Mouse (Mus musculus): ENCODE measurements around the gene Hoxd1. TPM values are rescaled to one million over a fixed set of nuclear protein-coding genes. Genes with fewer than 3 reads are reported as not detected.

The Hoxd1 gene
- polyA plus RNA-seq, 1 experiment from 2014 or later = 1.5 TPM

DNA sequence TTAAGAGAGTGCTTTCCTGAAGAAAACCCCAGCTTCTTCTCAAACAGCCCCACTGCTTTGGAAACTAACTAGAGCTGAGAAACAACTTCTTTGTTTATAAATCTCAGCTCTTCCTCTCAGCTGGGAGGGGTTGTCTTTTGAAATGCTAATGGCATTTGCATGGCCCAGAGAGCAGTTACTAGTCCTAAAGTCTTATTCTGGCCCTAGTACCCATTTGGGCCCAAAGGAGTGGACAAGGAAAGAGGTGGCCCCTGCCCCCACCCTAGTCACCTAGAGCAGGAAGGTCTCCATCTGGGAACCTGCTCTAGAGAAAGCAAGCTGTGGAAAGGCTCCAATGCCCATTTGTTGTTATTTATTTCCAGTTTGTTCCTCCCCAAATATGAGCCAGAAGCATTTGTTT, 31.7 kb upstream of the Hoxd1 start:
- H3K4me1 ChIP-seq (replicated peaks; ENCODE audit: control insufficient read depth, insufficient read depth, low read length) = no peaks in the 10 kb centered on the region; the same call in 1 of the 2 replicates

GRCm38 (mm10) chr2:74731799-74732512, 30.8 kb upstream of the Hoxd1 start:
- H3K27me3 ChIP-seq (ENCODE audit: control insufficient read depth, insufficient read depth, low read length) = peaks cover 82% of the 10 kb centered on the region
- DNase-seq (ENCODE audit: low spot score) = no peak
- H3K4me3 ChIP-seq (ENCODE audit: low read depth, low read length) = peak overlapping the region; percentile 48
- H3K9ac ChIP-seq (ENCODE audit: low read depth, low read length) = peak overlapping the region; percentile 76
- WGBS = 2% methylated on average over 9 of the region's 9 CpGs
- no peaks in the 10 kb centered on the region for H3K36me3 ChIP-seq (ENCODE audit: control insufficient read depth, insufficient read depth, low read length)
- H3K27ac ChIP-seq (ENCODE audit: low read depth, low read length) = peak overlapping the region; percentile 95
- H3K4me1 ChIP-seq (replicated peaks; ENCODE audit: control insufficient read depth, insufficient read depth, low read length) = no peaks in the 10 kb centered on the region; the same call in 1 of the 2 replicates
- H3K4me2 ChIP-seq (replicated peaks; ENCODE audit: low read depth, low read length) = peak overlapping the region; percentile 54
- no peak for ATAC-seq (ENCODE audit: low FRiP score)
- no peaks in the 10 kb centered on the region for H3K9me3 ChIP-seq (ENCODE audit: control insufficient read depth, low read length)

More for the DNA sequence above, 31.7 kb upstream of the Hoxd1 start:
- DNase-seq (ENCODE audit: low spot score) (no peak), ATAC-seq (ENCODE audit: low FRiP score) (no peak)
- peak overlapping the region; percentile 95 for H3K27ac ChIP-seq (ENCODE audit: low read depth, low read length)
- peak overlapping the region; percentile 54 for H3K4me2 ChIP-seq (replicated peaks; ENCODE audit: low read depth, low read length)
- peaks cover 85% of the 10 kb centered on the region for H3K27me3 ChIP-seq (ENCODE audit: control insufficient read depth, insufficient read depth, low read length)
- H3K9ac ChIP-seq (ENCODE audit: low read depth, low read length) = peak overlapping the region; percentile 76
- peak overlapping the region; percentile 48 for H3K4me3 ChIP-seq (ENCODE audit: low read depth, low read length)
- no peaks in the 10 kb centered on the region for H3K9me3 ChIP-seq (ENCODE audit: control insufficient read depth, low read length)
- no peaks in the 10 kb centered on the region for H3K36me3 ChIP-seq (ENCODE audit: control insufficient read depth, insufficient read depth, low read length)

GRCm38 (mm10) chr2:74732513-74733316, 30.1 kb upstream of the Hoxd1 start:
- Histone ChIP-seq H3K9me3 (ENCODE audit: control insufficient read depth, low read length) (no peaks in the 10 kb centered on the region), H3K9ac (ENCODE audit: low read depth, low read length) (peak overlapping the region; percentile 76), H3K4me1 (replicated peaks; ENCODE audit: control insufficient read depth, insufficient read depth, low read length) (no peaks in the 10 kb centered on the region; the same call in 1 of the 2 replicates), H3K4me3 (ENCODE audit: low read depth, low read length) (peak overlapping the region; percentile 48), H3K27ac (ENCODE audit: low read depth, low read length) (peak overlapping the region; percentile 95), H3K36me3 (ENCODE audit: control insufficient read depth, insufficient read depth, low read length) (no peaks in the 10 kb centered on the region), H3K27me3 (ENCODE audit: control insufficient read depth, insufficient read depth, low read length) (peaks cover 79% of the 10 kb centered on the region), H3K4me2 (replicated peaks; ENCODE audit: low read depth, low read length) (peak overlapping the region; percentile 54)
- under 1% methylated on average over 52 of the region's 52 CpGs for WGBS
- ATAC-seq (ENCODE audit: low FRiP score) = peak; percentile 43; the same call in 1 of the 2 replicates
- DNase-seq (ENCODE audit: low spot score) = no peak

GRCm38 (mm10) chr2:74733317-74733661, 29.5 kb upstream of the Hoxd1 start:
- peak overlapping the region; percentile 95 for H3K27ac ChIP-seq (ENCODE audit: low read depth, low read length)
- H3K27me3 ChIP-seq (ENCODE audit: control insufficient read depth, insufficient read depth, low read length) = peaks cover 79% of the 10 kb centered on the region
- no peak for DNase-seq (ENCODE audit: low spot score)
- no peaks in the 10 kb centered on the region for H3K36me3 ChIP-seq (ENCODE audit: control insufficient read depth, insufficient read depth, low read length)
- ATAC-seq (ENCODE audit: low FRiP score) = peak; percentile 48
- H3K4me3 ChIP-seq (ENCODE audit: low read depth, low read length) = peak overlapping the region; percentile 48
- H3K4me1 ChIP-seq (replicated peaks; ENCODE audit: control insufficient read depth, insufficient read depth, low read length) = no peaks in the 10 kb centered on the region; the same call in 1 of the 2 replicates
- H3K9ac ChIP-seq (ENCODE audit: low read depth, low read length) = peak overlapping the region; percentile 76
- under 1% methylated on average over 15 of the region's 16 CpGs for WGBS
- no peaks in the 10 kb centered on the region for H3K9me3 ChIP-seq (ENCODE audit: control insufficient read depth, low read length)
- peak overlapping the region; percentile 54 for H3K4me2 ChIP-seq (replicated peaks; ENCODE audit: low read depth, low read length)

DNA sequence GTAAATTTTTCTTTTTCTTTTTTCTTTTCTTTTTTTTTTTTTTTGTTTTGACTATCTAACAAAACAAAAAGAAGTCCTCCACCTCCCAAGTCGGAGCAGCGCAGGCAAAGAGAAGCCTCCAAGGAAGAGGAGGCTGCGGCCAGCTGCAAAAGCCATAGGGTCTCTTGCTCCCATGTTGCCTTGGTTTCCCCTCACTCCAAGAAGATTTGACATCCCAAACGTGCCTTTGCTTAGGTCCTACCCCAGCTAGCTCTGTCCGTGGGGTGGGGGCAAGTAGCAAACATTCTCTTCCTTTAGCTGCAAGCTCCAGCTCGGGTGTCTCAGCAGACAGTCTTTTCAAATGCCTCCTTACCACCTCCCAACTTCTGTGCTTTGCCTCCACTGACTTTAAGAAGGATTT, 29.0 kb upstream of the Hoxd1 start:
- WGBS = 0% methylated on average over 6 of the region's 6 CpGs
- Histone ChIP-seq H3K36me3 (ENCODE audit: control insufficient read depth, insufficient read depth, low read length) (no peaks in the 10 kb centered on the region), H3K9me3 (ENCODE audit: control insufficient read depth, low read length) (no peaks in the 10 kb centered on the region), H3K27me3 (ENCODE audit: control insufficient read depth, insufficient read depth, low read length) (peaks cover 78% of the 10 kb centered on the region), H3K4me2 (replicated peaks; ENCODE audit: low read depth, low read length) (peak overlapping the region; percentile 54), H3K4me3 (ENCODE audit: low read depth, low read length) (peak overlapping the region; percentile 48), H3K27ac (ENCODE audit: low read depth, low read length) (peak overlapping the region; percentile 95), H3K4me1 (replicated peaks; ENCODE audit: control insufficient read depth, insufficient read depth, low read length) (no peaks in the 10 kb centered on the region; the same call in 1 of the 2 replicates), H3K9ac (ENCODE audit: low read depth, low read length) (peak overlapping the region; percentile 76)
- DNase-seq (ENCODE audit: low spot score) = peak; percentile 67
- ATAC-seq (ENCODE audit: low FRiP score) = no peak

- ATAC-seq (ENCODE audit: low FRiP score) (peak; percentile 43), DNase-seq (ENCODE audit: low spot score) (no peak)
- Histone ChIP-seq H3K27ac (ENCODE audit: low read depth, low read length) (peak overlapping the region; percentile 95), H3K27me3 (ENCODE audit: control insufficient read depth, insufficient read depth, low read length) (peaks cover 78% of the 10 kb centered on the region), H3K9ac (ENCODE audit: low read depth, low read length) (peak overlapping the region; percentile 76), H3K4me1 (replicated peaks; ENCODE audit: control insufficient read depth, insufficient read depth, low read length) (no peaks in the 10 kb centered on the region; the same call in 1 of the 2 replicates), H3K4me3 (ENCODE audit: low read depth, low read length) (peak overlapping the region; percentile 48), H3K36me3 (ENCODE audit: control insufficient read depth, insufficient read depth, low read length) (no peaks in the 10 kb centered on the region), H3K4me2 (replicated peaks; ENCODE audit: low read depth, low read length) (peak overlapping the region; percentile 54), H3K9me3 (ENCODE audit: control insufficient read depth, low read length) (no peaks in the 10 kb centered on the region)
- WGBS = under 1% methylated on average over 13 of the region's 13 CpGs
These were observed 28.3 kb upstream of the Hoxd1 start for GRCm38 (mm10) chr2:74734451-74734850.

- Histone ChIP-seq H3K27ac (ENCODE audit: low read depth, low read length) (peak overlapping the region; percentile 95), H3K9ac (ENCODE audit: low read depth, low read length) (peak overlapping the region; percentile 76), H3K36me3 (ENCODE audit: control insufficient read depth, insufficient read depth, low read length) (no peaks in the 10 kb centered on the region), H3K9me3 (ENCODE audit: control insufficient read depth, low read length) (no peaks in the 10 kb centered on the region), H3K27me3 (ENCODE audit: control insufficient read depth, insufficient read depth, low read length) (peaks cover 75% of the 10 kb centered on the region), H3K4me1 (replicated peaks; ENCODE audit: control insufficient read depth, insufficient read depth, low read length) (no peaks in the 10 kb centered on the region; the same call in 1 of the 2 replicates), H3K4me3 (ENCODE audit: low read depth, low read length) (peak overlapping the region; percentile 48), H3K4me2 (replicated peaks; ENCODE audit: low read depth, low read length) (peak overlapping the region; percentile 54)
- WGBS = under 1% methylated on average over 27 of the region's 27 CpGs
- peak; percentile 72 for DNase-seq (ENCODE audit: low spot score)
- ATAC-seq (ENCODE audit: low FRiP score) = no peak
These were observed 27.6 kb upstream of the Hoxd1 start for GRCm38 (mm10) chr2:74734996-74735811.
